ENCODE assay signal across 9 mouse cellular contexts in genomic region chr17:15371967-15372835, GRCm38 (mm10). TPM values are rescaled to one million over a fixed set of nuclear protein-coding genes. Genes with fewer than 3 reads are reported as not detected.
DNase-seq lines count a peak whose midpoint lies in the region; ATAC-seq and TF ChIP-seq lines count a peak whose summit lies in the region.
"Had no signal": no experiment of that assay in that cellular context is flagged by ENCODE, and none has a peak within 500 bp of the region (broad histone marks: within the 10 kb centered on the region; RNA-seq: fewer than 3 reads in every experiment).

No protein-coding gene starts in this region.

- no peak for DNase-seq in heart, postnatal 4 days
- DNase-seq in limb, embryonic 14.5 days (ENCODE audit: low spot score), result peak; percentile 40
- DNase-seq in frontal cortex, postnatal 36 days (ENCODE audit: low spot score in 2 of 2), result no peak
- DNase-seq in ovary, postnatal 10 days (ENCODE audit: low spot score), result no peak
- DNase-seq in gastrocnemius, adult 18-20 months (ENCODE audit: low spot score), result no peak

- H3K9me3 ChIP-seq in heart, embryonic 13.5 days, result no peaks in the 10 kb centered on the region
- H3K9me3 ChIP-seq in heart, embryonic 16.5 days (replicated peaks; ENCODE audit: control insufficient read depth, low read length), result no peaks in the 10 kb centered on the region
- no peaks in the 10 kb centered on the region for H3K9me3 ChIP-seq in limb, embryonic 14.5 days (ENCODE audit: control insufficient read depth, low read length)
- H3K9me3 ChIP-seq: liver, embryonic 15.5 days had no signal

- ATAC-seq in heart, embryonic 13.5 days (ENCODE audit: extremely low read depth, insufficient number of reproducible peaks, low FRiP score, low TSS enrichment), result no peak
- ATAC-seq in heart, embryonic 16.5 days (replicated peaks; ENCODE audit: extremely low read depth, insufficient read depth, low FRiP score), result no peak
- peak; percentile 73 for ATAC-seq in limb, embryonic 14.5 days (ENCODE audit: low FRiP score, low read depth)

- H3K27ac ChIP-seq in heart, embryonic 13.5 days (replicated peaks), result no peak overlapping the region; the same call in 1 of the 2 replicates
- peak overlapping the region; percentile 39; the same call in 1 of the 2 replicates for H3K27ac ChIP-seq in heart, embryonic 16.5 days (ENCODE audit: low read length)
- no peak overlapping the region for H3K27ac ChIP-seq in limb, embryonic 14.5 days (replicated peaks; ENCODE audit: low read depth, low read length)
- no peak overlapping the region for H3K27ac ChIP-seq in olfactory bulb, adult 2 months (ENCODE audit: insufficient read depth, low read depth, low read length)
- H3K27ac ChIP-seq: liver, embryonic 15.5 days had no signal

- peaks cover 33% of the 10 kb centered on the region for H3K4me1 ChIP-seq in heart, embryonic 13.5 days
- H3K4me1 ChIP-seq in heart, embryonic 16.5 days (ENCODE audit: control insufficient read depth, insufficient read depth, low read length), result peaks cover 19% of the 10 kb centered on the region
- peaks cover 4% of the 10 kb centered on the region; the same call in 1 of the 2 replicates for H3K4me1 ChIP-seq in limb, embryonic 14.5 days (ENCODE audit: control insufficient read depth, insufficient read depth, low read length)
- H3K4me1 ChIP-seq in olfactory bulb, adult 2 months (ENCODE audit: control insufficient read depth, insufficient read depth, low read length), result peaks cover 36% of the 10 kb centered on the region

- 0 out of 2 replicates have a peak overlapping the region, but pooled peaks have one; percentile 37 for H3K9ac ChIP-seq in heart, embryonic 13.5 days
- no peak overlapping the region for H3K9ac ChIP-seq in heart, embryonic 16.5 days (ENCODE audit: low read length)
- no peak overlapping the region for H3K9ac ChIP-seq in limb, embryonic 14.5 days (ENCODE audit: low read depth, low read length, severe bottlenecking)
- H3K9ac ChIP-seq: liver, embryonic 15.5 days had no signal

- peaks cover 75% of the 10 kb centered on the region for H3K27me3 ChIP-seq in heart, embryonic 13.5 days (replicated peaks)
- H3K27me3 ChIP-seq in heart, embryonic 16.5 days (ENCODE audit: control insufficient read depth, insufficient read depth, low read length), result peaks cover 36% of the 10 kb centered on the region
- H3K27me3 ChIP-seq in limb, embryonic 14.5 days (ENCODE audit: control insufficient read depth, insufficient read depth, low read length), result peaks cover 41% of the 10 kb centered on the region

- peak overlapping the region; percentile 99 for H3K4me2 ChIP-seq in heart, embryonic 13.5 days
- peak overlapping the region; percentile 25; the same call in 1 of the 2 replicates for H3K4me2 ChIP-seq in heart, embryonic 16.5 days (ENCODE audit: low read depth, low read length)
- H3K4me2 ChIP-seq in limb, embryonic 14.5 days (replicated peaks; ENCODE audit: low read depth, low read length, severe bottlenecking), result no peak overlapping the region
- H3K4me2 ChIP-seq: liver, embryonic 15.5 days had no signal

- H3K36me3 ChIP-seq in heart, embryonic 13.5 days, result peaks cover 18% of the 10 kb centered on the region
- H3K36me3 ChIP-seq in heart, embryonic 16.5 days (ENCODE audit: control insufficient read depth, insufficient read depth), result no peaks in the 10 kb centered on the region
- H3K36me3 ChIP-seq in limb, embryonic 14.5 days (ENCODE audit: control insufficient read depth, insufficient read depth, low read length), result no peaks in the 10 kb centered on the region

- TF ChIP-seq CTCF in olfactory bulb, adult 2 months (IDR thresholded peaks at IDR 0.05; ENCODE audit: insufficient read depth, low read depth, low read length), result no peak

- peak overlapping the region; percentile 72 for H3K4me3 ChIP-seq in heart, embryonic 13.5 days
- H3K4me3 ChIP-seq in heart, embryonic 16.5 days (ENCODE audit: low read length), result no peak overlapping the region; the same call in 1 of the 2 replicates
- H3K4me3 ChIP-seq in limb, embryonic 14.5 days (replicated peaks; ENCODE audit: low read length), result no peak overlapping the region
- H3K4me3 ChIP-seq in olfactory bulb, adult 2 months (ENCODE audit: insufficient read depth, low read depth, low read length), result peak overlapping the region; percentile 34; the same call in 1 of the 2 replicates
- H3K4me3 ChIP-seq: liver, embryonic 15.5 days had no signal

- WGBS in heart, embryonic 13.5 days, result 46% methylated on average over 17 of the region's 17 CpGs
- 53% methylated on average over 17 of the region's 17 CpGs for WGBS in heart, embryonic 16.5 days
- 64% methylated on average over 17 of the region's 17 CpGs for WGBS in limb, embryonic 14.5 days
- 56% methylated on average over 17 of the region's 17 CpGs for WGBS in olfactory bulb, adult 2 months

- no peak for TF ChIP-seq POLR2A in limb, embryonic 14.5 days (IDR thresholded peaks at IDR 0.05; ENCODE audit: borderline replicate concordance, extremely low read depth, insufficient read depth, insufficient read length)
- TF ChIP-seq POLR2A in olfactory bulb, adult 2 months (IDR thresholded peaks at IDR 0.05; ENCODE audit: insufficient read depth, low read depth, low read length), result no peak

RNA-seq across cellular contexts. Expression of gene Dll1, which starts 4.5 kb away (rescaled TPM):
- 6.6 and 7.8 TPM in 2 replicates for polyA plus RNA-seq in heart, embryonic 13.5 days (2015; fragmentation: Nextera tagmentation; extraction: Ambion mirVana)
- total RNA-seq in heart, postnatal 4 days (2021), result 1 to 10 TPM; 6.7 to 7.2 TPM
- polyA plus RNA-seq in heart, embryonic 16.5 days (2015; fragmentation: Nextera tagmentation; extraction: Ambion mirVana), result 4.3 and 5.6 TPM in 2 replicates
- 10.1 and 10.8 TPM in 2 replicates for polyA plus RNA-seq in limb, embryonic 14.5 days (2012; rRNA removed)
- polyA plus RNA-seq in limb, embryonic 14.5 days (2014; fragmentation: Nextera tagmentation; extraction: Ambion mirVana), result 6.5 and 7.3 TPM in 2 replicates
- not detected in 2 replicates for polyA plus RNA-seq in olfactory bulb, adult 2 months (2012; ENCODE audit: insufficient read depth, insufficient read length, low replicate concordance, missing spikeins)
- total RNA-seq in gastrocnemius, adult 18-20 months (2021), result 1 to 10 TPM; 2.2 to 4.7 TPM

RNA-seq across cellular contexts. Expression of gene Fam120b, which starts 23.8 kb away (rescaled TPM):
- 13.9 and 15.2 TPM in 2 replicates for polyA plus RNA-seq in heart, embryonic 13.5 days (2015; fragmentation: Nextera tagmentation; extraction: Ambion mirVana)
- total RNA-seq in heart, postnatal 4 days (2021), result 10 to 100 TPM in 1 of 2 experiments, 1 to 10 TPM in 1; 9.2 to 10.5 TPM
- polyA plus RNA-seq in heart, embryonic 16.5 days (2015; fragmentation: Nextera tagmentation; extraction: Ambion mirVana), result 16.6 and 18.1 TPM in 2 replicates
- 18.9 and 19.0 TPM in 2 replicates for polyA plus RNA-seq in limb, embryonic 14.5 days (2012; rRNA removed)
- 25.7 and 30.7 TPM in 2 replicates for polyA plus RNA-seq in limb, embryonic 14.5 days (2014; fragmentation: Nextera tagmentation; extraction: Ambion mirVana)
- polyA plus RNA-seq in olfactory bulb, adult 2 months (2012; ENCODE audit: insufficient read depth, insufficient read length, low replicate concordance, missing spikeins), result not detected in 2 replicates
- total RNA-seq in gastrocnemius, adult 18-20 months (2021), result 1 to 10 TPM; 9.8 to 10.0 TPM

Comparison
In these comparisons a context has a peak if more than half of its experiments do, and no peak if none do; other contexts are left out.
1. H3K4me3 ChIP-seq: peak in heart, embryonic 13.5 days (single experiment) and olfactory bulb, adult 2 months (single experiment); none in heart, embryonic 16.5 days (single experiment) and limb, embryonic 14.5 days (single experiment).